In genomic region chr3:102081862-102082261, GRCm38 (mm10) we compare ENCODE assay signal across 8 mouse cellular contexts. TPM values are rescaled to one million over a fixed set of nuclear protein-coding genes. Genes with fewer than 3 reads are reported as not detected.
DNase-seq lines count a peak whose midpoint lies in the region; ATAC-seq and TF ChIP-seq lines count a peak whose summit lies in the region.

No protein-coding gene starts in this region.

- H3K4me2 ChIP-seq in forebrain, embryonic 16.5 days (ENCODE audit: low read length) = no peak overlapping the region

- H3K4me1 ChIP-seq in G1E (ENCODE audit: insufficient read depth, low read depth, low read length) = no peaks in the 10 kb centered on the region
- no peaks in the 10 kb centered on the region for H3K4me1 ChIP-seq in forebrain, embryonic 16.5 days (replicated peaks; ENCODE audit: control insufficient read depth, insufficient read depth, low read length)

- WGBS in forebrain, embryonic 16.5 days = 23% methylated on average over 3 of the region's 3 CpGs

- no peak overlapping the region for H3K9ac ChIP-seq in forebrain, embryonic 16.5 days (replicated peaks; ENCODE audit: low read depth, low read length)

- H3K4me3 ChIP-seq in G1E (ENCODE audit: low read depth, low read length) = no peak overlapping the region
- H3K4me3 ChIP-seq in forebrain, embryonic 16.5 days (replicated peaks; ENCODE audit: low read length) = no peak overlapping the region

- no peak for ATAC-seq in G1E (ENCODE audit: extremely low read depth, insufficient number of reproducible peaks, low FRiP score, poor library complexity, severe bottlenecking)
- ATAC-seq in forebrain, embryonic 16.5 days = peak; percentile 87

- H3K9me3 ChIP-seq in G1E (replicated peaks) = no peaks in the 10 kb centered on the region
- H3K9me3 ChIP-seq in forebrain, embryonic 16.5 days (ENCODE audit: control insufficient read depth, low read length) = no peaks in the 10 kb centered on the region

- peak; percentile 27; the same call in 1 of the 2 replicates for TF ChIP-seq CTCF in G1E (IDR thresholded peaks at IDR 0.05; ENCODE audit: low read depth, low read length)

- DNase-seq in G1E (ENCODE audit: low spot score) = peak; percentile 40
- peak; percentile 69 to 72 for DNase-seq in cerebellum, adult 18-20 months
- DNase-seq in heart, postnatal 25 days (ENCODE audit: low spot score) = peak; percentile 43
- DNase-seq in layer of hippocampus, adult 11-12 months (ENCODE audit: low spot score) = peak; percentile 84
- peak; percentile 20 to 65 for DNase-seq in lung, adult 18-20 months
- peak; percentile 81 for DNase-seq in ovary, postnatal 14 days (ENCODE audit: low spot score)
- DNase-seq in urinary bladder, postnatal 14 days (ENCODE audit: low spot score) = peak; percentile 87

- no peak overlapping the region for H3K27ac ChIP-seq in forebrain, embryonic 16.5 days (ENCODE audit: low read length)

- no peaks in the 10 kb centered on the region for H3K36me3 ChIP-seq in G1E (replicated peaks)
- no peaks in the 10 kb centered on the region for H3K36me3 ChIP-seq in forebrain, embryonic 16.5 days (ENCODE audit: control insufficient read depth, insufficient read depth)

- intact Hi-C loops in heart, postnatal 25 days (cut with DNase I) = loop anchor here (1.0 to 5.0 kb wide), 2 partner anchors 40 to 161 kb away; no protein-coding TSS in a partner anchor

- H3K27me3 ChIP-seq in G1E (ENCODE audit: insufficient read depth, low read length) = peaks cover 10% of the 10 kb centered on the region
- no peaks in the 10 kb centered on the region; the same call in 1 of the 2 replicates for H3K27me3 ChIP-seq in forebrain, embryonic 16.5 days (replicated peaks; ENCODE audit: control insufficient read depth, insufficient read depth, low read length)

RNA-seq across cellular contexts. Expression of gene Casq2, which starts 4.4 kb away (rescaled TPM):
- total RNA-seq in G1E (2014; fragmentation: Nextera tagmentation) (not detected in 2 replicates), G1E (2017) (0.11 TPM in 1 of 2 replicates, not detected in the other)
- polyA plus RNA-seq in G1E (2012) = not detected in 2 replicates
- 0.33 and 0.47 TPM in 2 replicates for polyA plus RNA-seq in forebrain, embryonic 16.5 days (2015; fragmentation: Nextera tagmentation; extraction: Ambion mirVana)
- total RNA-seq in heart, postnatal 25 days (2021) = 1,000 to 10,000 TPM; 1,096 to 1,107 TPM

Comparison
In these comparisons a context has a peak if more than half of its experiments do, and no peak if none do; other contexts are left out.
1. RNA of gene Casq2, which starts 4.4 kb away (total RNA-seq): 1,096 to 1,107 TPM in heart, postnatal 25 days; 0.11 TPM in G1E; every median in the first group is over 100 times any median in the second.
2. Peak in every context shown above with its lines, with median percentiles within 50 percentile points of each other: DNase-seq.